Mouse (Mus musculus) hindlimb bud, embryonic 11.5 days (tissue): ENCODE measurements at regions not wholly inside any gene's neighbourhood (a gene's known extent, or its start where the extent isn't known, plus 50 kb on each side); places are given as distances from the start of the nearest gene placed in this dataset.

Experiments
- DNase-seq: peaks from one replicate; pipeline ENCODE4 v3.0.0-alpha.2; 2012; ENCODE audit warnings: low read depth, low spot score; ENCODE audit errors: extremely low spot score

- DNase-seq = no peak
These were observed 87.8 kb upstream of the Tle3 start for GRCm38 (mm10) chr9:61284201-61285021.

- DNase-seq = no peak
These were observed 85.6 kb upstream of the Tle3 start for GRCm38 (mm10) chr9:61286561-61286960.

- DNase-seq = no peak
These were observed 83.0 kb upstream of the Tle3 start for GRCm38 (mm10) chr9:61289117-61289516.

GRCm38 (mm10) chr9:61289713-61290112 is 82.5 kb upstream of the Tle3 start:
- no peak for DNase-seq

DNA sequence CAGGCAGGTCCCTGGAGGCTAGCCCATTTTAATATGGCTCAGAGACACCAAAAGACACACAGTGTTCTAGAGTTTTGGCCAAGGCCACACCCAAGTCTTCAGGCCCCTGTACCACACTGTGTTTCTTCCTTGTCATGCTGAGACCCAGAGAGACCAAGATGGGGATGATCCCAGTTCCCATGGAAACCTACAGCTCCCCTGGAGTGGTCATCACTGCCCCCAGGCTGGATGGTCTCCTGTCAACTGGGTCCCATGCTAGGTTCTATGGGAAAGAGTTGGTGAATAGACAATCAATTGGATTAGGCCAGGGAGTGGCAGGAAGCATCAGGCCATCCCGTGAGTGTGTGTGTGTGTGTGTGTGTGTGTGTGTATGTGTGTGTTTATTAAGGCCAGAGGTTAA is 80.5 kb upstream of the Tle3 start:
- no peak for DNase-seq

- DNase-seq = no peak
These were observed 79.7 kb upstream of the Tle3 start for GRCm38 (mm10) chr9:61292501-61292900.

DNA sequence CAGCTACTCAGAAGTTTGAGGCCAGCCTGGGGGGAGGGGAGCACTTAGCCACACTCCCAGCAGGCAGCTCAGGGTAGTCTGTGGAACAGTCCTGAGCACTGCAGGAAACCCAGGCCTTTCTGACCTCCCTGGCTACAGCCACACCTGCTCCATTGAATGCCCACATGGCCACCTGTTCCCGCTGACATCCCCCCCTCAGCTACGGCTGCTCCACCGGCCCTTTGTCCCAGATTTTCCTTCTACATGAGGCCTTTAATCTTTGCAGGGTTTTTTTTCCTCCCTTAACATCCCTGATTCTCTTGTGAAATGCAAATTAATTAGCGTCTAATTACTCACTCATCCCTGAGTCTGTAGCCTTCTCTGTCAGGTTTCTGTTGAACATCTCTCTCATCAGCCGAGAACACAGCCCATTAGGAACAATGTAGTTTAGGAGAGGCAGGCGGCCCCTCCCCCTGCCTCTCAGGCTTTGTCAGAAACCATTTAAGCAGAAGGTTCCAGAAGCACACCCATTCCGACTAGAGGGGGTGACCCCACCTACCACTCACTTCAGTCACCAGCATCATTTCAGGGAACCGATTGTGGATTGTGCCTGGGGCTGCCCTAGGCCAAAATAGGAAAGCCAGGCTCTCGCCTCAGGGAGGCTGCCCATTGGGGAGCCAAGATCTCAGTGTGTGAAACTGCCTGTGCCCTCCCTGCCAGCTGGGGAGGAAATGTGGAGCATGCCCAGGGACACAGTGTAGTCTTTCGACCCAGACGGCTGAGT is 78.8 kb upstream of the Tle3 start:
- no peak for DNase-seq

GRCm38 (mm10) chr9:61295001-61295400 is 77.2 kb upstream of the Tle3 start:
- no peak for DNase-seq

GRCm38 (mm10) chr9:61296311-61296947 is 75.7 kb upstream of the Tle3 start:
- no peak for DNase-seq

GRCm38 (mm10) chr9:61297385-61297784 is 74.8 kb upstream of the Tle3 start:
- DNase-seq = no peak

DNA sequence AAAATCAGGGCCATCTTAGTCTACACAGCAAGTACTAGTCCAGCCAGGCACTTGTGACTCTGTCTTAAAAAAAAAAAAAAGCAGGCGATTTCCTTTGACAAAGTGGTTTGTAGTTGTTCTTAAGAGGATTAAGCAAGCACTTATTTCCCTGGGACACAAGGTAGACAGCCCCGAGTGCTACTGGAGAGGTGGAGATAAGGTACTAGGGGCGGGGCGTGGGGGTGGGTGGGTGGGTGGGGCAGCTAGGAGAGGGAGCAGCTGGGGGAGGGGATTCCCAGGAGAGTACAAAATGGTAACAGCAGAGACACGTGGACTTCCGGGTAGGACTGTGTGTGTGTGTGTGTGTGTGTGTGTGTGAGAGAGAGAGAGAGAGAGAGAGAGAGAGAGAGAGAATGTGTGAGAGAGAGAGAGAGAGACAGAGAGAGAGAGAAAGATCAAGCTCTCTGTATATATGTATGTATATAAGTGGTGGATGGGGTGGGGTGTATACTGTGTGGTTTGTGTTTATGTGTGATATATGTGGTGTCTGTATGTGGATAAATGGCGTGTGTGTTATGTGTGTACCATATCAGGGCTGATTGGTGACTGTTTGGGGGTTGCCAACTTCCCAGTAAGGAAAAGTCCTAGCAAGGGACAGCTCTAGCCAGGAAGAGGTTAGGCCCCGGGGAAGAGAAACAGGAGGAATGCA is 72.1 kb upstream of the Tle3 start:
- no peak for DNase-seq

- no peak for DNase-seq
These were observed 71.1 kb upstream of the Tle3 start for GRCm38 (mm10) chr9:61301070-61301469.

- DNase-seq = no peak
These were observed 69.4 kb upstream of the Tle3 start for GRCm38 (mm10) chr9:61302724-61303123.

DNA sequence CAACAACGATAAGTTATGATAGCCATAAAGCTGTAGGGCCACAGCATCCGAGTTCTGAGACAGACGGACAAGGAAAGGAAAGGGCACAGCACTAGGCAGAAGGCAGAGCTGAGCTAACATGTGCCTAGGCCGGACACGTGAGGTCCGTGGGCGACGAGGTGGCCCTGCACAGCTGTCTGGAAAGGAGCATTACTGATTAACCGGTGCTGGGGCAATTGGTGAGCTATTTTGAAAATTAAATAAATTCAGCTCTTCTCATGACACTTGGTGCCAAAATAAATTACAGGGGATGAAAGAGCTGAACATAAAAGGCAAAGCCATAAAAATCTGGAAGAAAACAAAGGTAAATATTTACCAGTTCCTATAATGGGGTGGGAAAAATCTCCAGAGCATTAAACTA is 65.9 kb upstream of the Tle3 start:
- DNase-seq = no peak

GRCm38 (mm10) chr9:61309096-61309495 is 63.1 kb upstream of the Tle3 start:
- no peak for DNase-seq

DNA sequence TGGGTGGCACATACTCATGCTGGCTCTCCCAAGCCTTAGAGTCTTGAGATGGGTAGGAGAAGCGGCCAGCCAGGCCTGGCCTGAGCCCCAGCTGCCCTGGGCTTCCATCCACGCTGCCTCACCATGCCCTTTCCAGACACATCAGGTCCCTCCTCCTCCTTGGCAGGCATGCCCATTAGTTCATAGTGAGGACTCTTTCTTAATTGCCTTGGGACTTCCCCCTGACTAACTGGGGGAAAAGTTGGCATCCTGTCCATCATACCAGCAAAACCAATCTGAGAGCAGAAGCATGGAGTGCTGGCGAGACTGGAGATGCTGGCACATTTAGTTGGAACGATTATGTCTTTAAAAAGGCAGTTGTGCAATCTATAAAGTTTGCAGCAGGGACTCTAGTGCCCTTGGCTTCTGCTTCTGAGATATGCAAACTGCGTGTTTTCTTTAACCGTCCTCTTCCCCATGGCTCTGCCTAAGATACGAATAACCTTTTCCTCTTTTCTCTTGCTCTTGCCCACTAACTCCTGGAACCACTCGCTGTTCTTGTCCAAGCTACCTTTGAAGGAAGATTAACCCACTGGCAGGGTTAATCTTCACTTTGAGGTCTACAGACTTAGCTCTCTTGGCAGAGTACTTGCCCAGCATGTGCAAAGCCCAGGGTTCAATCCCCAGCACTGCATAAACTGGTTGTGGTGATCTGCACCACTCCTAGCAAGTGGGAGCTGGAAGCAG is 62.2 kb upstream of the Tle3 start:
- DNase-seq = no peak

- no peak for DNase-seq
These were observed 61.6 kb upstream of the Tle3 start for GRCm38 (mm10) chr9:61310574-61310973.

- DNase-seq = no peak
These were observed 60.6 kb upstream of the Tle3 start for GRCm38 (mm10) chr9:61311604-61312003.

- DNase-seq = no peak
These were observed 57.5 kb upstream of the Tle3 start for GRCm38 (mm10) chr9:61314630-61315179.
